Mouse (Mus musculus): ENCODE results near the gene Agap1. TPM values are rescaled to one million over a fixed set of nuclear protein-coding genes. Genes with fewer than 3 reads are reported as not detected.

Agap1 gene
- total and polyA plus RNA-seq, 3 experiments: 0.01 TPM; not detected in 2

DNA sequence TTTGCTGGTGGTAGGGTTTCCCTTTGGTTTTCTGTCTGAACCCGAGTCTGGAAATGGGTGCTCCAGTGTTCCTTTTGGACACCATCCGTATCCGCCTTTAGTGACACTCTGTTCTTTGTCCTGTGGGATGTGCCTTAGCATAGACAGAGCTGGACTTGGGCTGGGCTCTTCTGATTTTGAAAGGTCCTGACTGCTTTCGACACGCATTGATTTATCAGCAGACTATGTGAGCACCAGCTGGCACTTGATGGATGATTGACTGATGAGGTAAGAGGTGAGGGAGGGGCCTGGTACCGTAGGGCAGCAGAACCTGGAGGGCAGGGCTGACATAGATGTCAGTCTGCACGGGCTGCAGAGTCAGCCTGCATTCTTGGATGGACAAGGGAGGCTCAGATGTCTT lies 41.6 kb downstream of the Agap1 start:
- no peaks in the 10 kb centered on the region for H3K79me2 ChIP-seq (ENCODE audit: control insufficient read depth, insufficient read depth, low read length, poor library complexity)
- no peak for TF ChIP-seq MXI1 (IDR thresholded peaks at IDR 0.05; ENCODE audit: low read depth, low read length)
- TF ChIP-seq MAX (IDR thresholded peaks at IDR 0.05; ENCODE audit: low read length): no peak
- no peak for TF ChIP-seq ETS1 (IDR thresholded peaks at IDR 0.05; ENCODE audit: low read depth, low read length)
- no peak for TF ChIP-seq TAL1 (IDR thresholded peaks at IDR 0.05; ENCODE audit: low read length)
- TF ChIP-seq GATA1 (IDR thresholded peaks at IDR 0.05; ENCODE audit: low read depth, low read length): no peak
- TF ChIP-seq MAFK (IDR thresholded peaks at IDR 0.05; ENCODE audit: borderline replicate concordance, low read depth, low read length): no peak
- no peak for TF ChIP-seq USF1 (IDR thresholded peaks at IDR 0.05; ENCODE audit: low read depth, low read length)
- TF ChIP-seq SIN3A (IDR thresholded peaks at IDR 0.05; ENCODE audit: low read length): no peak
- TF ChIP-seq NELFE (IDR thresholded peaks at IDR 0.05; ENCODE audit: low read depth, low read length): no peak
- TF ChIP-seq EP300 (IDR thresholded peaks at IDR 0.05; ENCODE audit: low read depth in 1 of 2, low read length in 2 of 2): no peak
- no peak for TF ChIP-seq ZKSCAN1 (IDR thresholded peaks at IDR 0.05; ENCODE audit: low read depth, low read length)
- TF ChIP-seq POLR2AphosphoS2 (IDR thresholded peaks at IDR 0.05; ENCODE audit: low read length): no peak
- TF ChIP-seq GABPA (IDR thresholded peaks at IDR 0.05; ENCODE audit: low read depth, low read length): no peak
- no peak for TF ChIP-seq MEF2A (IDR thresholded peaks at IDR 0.05; ENCODE audit: extremely low read depth, insufficient replicate concordance, low read depth, low read length, poor library complexity, severe bottlenecking)
- no peak for TF ChIP-seq CTCF (IDR thresholded peaks at IDR 0.05 in 2 of 3, conservative IDR thresholded peaks at IDR 0.05 in 1 of 3; ENCODE audit: control insufficient read depth in 1 of 3, insufficient read depth in 1 of 3, low read depth in 2 of 3, low read length in 3 of 3, poor library complexity in 1 of 3, severe bottlenecking in 1 of 3)
- no peak for TF ChIP-seq CHD1 (IDR thresholded peaks at IDR 0.05; ENCODE audit: low read depth, low read length)
- TF ChIP-seq SMC3 (IDR thresholded peaks at IDR 0.05; ENCODE audit: low read depth, low read length): no peak
- no peaks in the 10 kb centered on the region for H3K4me1 ChIP-seq (ENCODE audit: control insufficient read depth in 1 of 2, insufficient read depth in 2 of 2, low read length in 2 of 2)
- H3K9me3 ChIP-seq (replicated peaks; ENCODE audit: insufficient read depth, low read length): no peaks in the 10 kb centered on the region
- no peak for DNase-seq (ENCODE audit: low read depth, low spot score)
- H3K27ac ChIP-seq (ENCODE audit: control insufficient read depth, low read depth, low read length): no peak overlapping the region
- H3K9ac ChIP-seq (ENCODE audit: control insufficient read depth, low read depth, low read length, poor library complexity, severe bottlenecking): no peak overlapping the region
- H3K4me3 ChIP-seq (ENCODE audit: control insufficient read depth in 1 of 2, insufficient read depth in 1 of 2, low read depth in 2 of 2, low read length in 2 of 2): no peak overlapping the region
- H3K27me3 ChIP-seq (ENCODE audit: control insufficient read depth in 1 of 2, insufficient read depth in 2 of 2, low read length in 2 of 2): no peaks in the 10 kb centered on the region
- H3K36me3 ChIP-seq (ENCODE audit: control insufficient read depth in 1 of 2, insufficient read depth in 2 of 2, low read length in 2 of 2): no peaks in the 10 kb centered on the region

DNA sequence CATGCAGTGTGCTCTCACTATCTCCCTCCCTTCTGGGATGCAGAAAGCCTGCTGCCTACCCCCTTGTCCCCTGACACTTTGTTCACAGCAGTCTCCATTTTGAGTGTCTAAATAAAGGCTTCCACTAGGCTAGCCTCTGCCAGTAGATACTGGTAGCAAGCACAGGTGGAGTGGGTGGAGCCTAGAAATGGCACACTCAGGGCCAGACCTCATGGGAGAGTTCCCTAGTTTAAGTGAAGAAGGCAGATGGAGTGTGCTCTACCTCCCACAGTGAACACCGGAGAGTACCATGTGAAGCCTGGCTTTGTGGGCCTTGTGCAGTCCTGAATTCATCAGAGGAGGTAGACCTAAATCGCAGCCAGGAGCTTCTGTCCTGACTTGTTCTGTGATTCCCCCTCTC lies 46.3 kb downstream of the Agap1 start:
- no peaks in the 10 kb centered on the region for H3K36me3 ChIP-seq (ENCODE audit: control insufficient read depth in 1 of 2, insufficient read depth in 2 of 2, low read length in 2 of 2)
- no peaks in the 10 kb centered on the region for H3K4me1 ChIP-seq (ENCODE audit: control insufficient read depth in 1 of 2, insufficient read depth in 2 of 2, low read length in 2 of 2)
- no peaks in the 10 kb centered on the region for H3K27me3 ChIP-seq (ENCODE audit: control insufficient read depth in 1 of 2, insufficient read depth in 2 of 2, low read length in 2 of 2)
- H3K79me2 ChIP-seq (ENCODE audit: control insufficient read depth, insufficient read depth, low read length, poor library complexity): no peaks in the 10 kb centered on the region
- TF ChIP-seq MAX (IDR thresholded peaks at IDR 0.05; ENCODE audit: low read length) (no peak), RAD21 (IDR thresholded peaks at IDR 0.05; ENCODE audit: low read depth, low read length) (no peak), ELF1 (IDR thresholded peaks at IDR 0.05; ENCODE audit: low read depth, low read length) (no peak), UBTF (IDR thresholded peaks at IDR 0.05; ENCODE audit: borderline replicate concordance, insufficient read depth, low read depth, low read length) (no peak), MEF2A (IDR thresholded peaks at IDR 0.05; ENCODE audit: extremely low read depth, insufficient replicate concordance, low read depth, low read length, poor library complexity, severe bottlenecking) (no peak), ETS1 (IDR thresholded peaks at IDR 0.05; ENCODE audit: low read depth, low read length) (no peak), SMC3 (IDR thresholded peaks at IDR 0.05; ENCODE audit: low read depth, low read length) (no peak), HCFC1 (IDR thresholded peaks at IDR 0.05; ENCODE audit: low read depth, low read length) (no peak), POLR2AphosphoS5 (IDR thresholded peaks at IDR 0.05; ENCODE audit: borderline replicate concordance, low read depth, low read length) (no peak), SIN3A (IDR thresholded peaks at IDR 0.05; ENCODE audit: low read length) (no peak), CTCF (IDR thresholded peaks at IDR 0.05 in 2 of 3, conservative IDR thresholded peaks at IDR 0.05 in 1 of 3; ENCODE audit: control insufficient read depth in 1 of 3, insufficient read depth in 1 of 3, low read depth in 2 of 3, low read length in 3 of 3, poor library complexity in 1 of 3, severe bottlenecking in 1 of 3) (no peak), BHLHE40 (IDR thresholded peaks at IDR 0.05; ENCODE audit: borderline replicate concordance, low read depth, low read length) (no peak)
- H3K9me3 ChIP-seq (replicated peaks; ENCODE audit: insufficient read depth, low read length): no peaks in the 10 kb centered on the region
- no peak overlapping the region for H3K4me3 ChIP-seq (ENCODE audit: control insufficient read depth in 1 of 2, insufficient read depth in 1 of 2, low read depth in 2 of 2, low read length in 2 of 2)
- DNase-seq (ENCODE audit: low read depth, low spot score): no peak
- no peak overlapping the region for H3K27ac ChIP-seq (ENCODE audit: control insufficient read depth, low read depth, low read length)
- no peak overlapping the region for H3K9ac ChIP-seq (ENCODE audit: control insufficient read depth, low read depth, low read length, poor library complexity, severe bottlenecking)

Data from MEL (cell line).